Mouse (Mus musculus) midbrain, embryonic 16.5 days (tissue): ENCODE results near the gene Dapk3. TPM values are rescaled to one million over a fixed set of nuclear protein-coding genes. Genes with fewer than 3 reads are reported as not detected.
"Not testable (repeated sequence)": the region's sequence is repeated elsewhere in the genome, so short reads cannot be mapped to it uniquely, and the experiment has no call there.

Experiments used
- ATAC-seq: fragments of 200-750 bp; cut with Nextera tagmentation; 2 replicates; pipeline ENCODE4 v1.8.0; 2017; ENCODE audit warnings: moderate TSS enrichment
- H3K27ac ChIP-seq: fragments of 300-500 bp; sonication (generic); 2 replicates; pipeline ENCODE4 v1.5.1; 2014; ENCODE audit warnings: mild to moderate bottlenecking, low read length, mixed read lengths
- H3K27me3 ChIP-seq: fragments of 300-500 bp; sonication (generic); 2 replicates; pipeline ENCODE4 v1.6.1; 2014; ENCODE audit warnings: low read depth, low read length, mixed read lengths; ENCODE audit not compliant: control insufficient read depth, insufficient read depth
- H3K36me3 ChIP-seq: fragments of 300-500 bp; sonication (generic); 2 replicates; pipeline ENCODE4 v1.6.1; 2014; ENCODE audit warnings: mild to moderate bottlenecking, low read length, moderate library complexity, mixed read lengths; ENCODE audit not compliant: control insufficient read depth, insufficient read depth
- H3K4me1 ChIP-seq: fragments of 300-500 bp; sonication (generic); 2 replicates; pipeline ENCODE4 v1.6.1; 2014; ENCODE audit warnings: mild to moderate bottlenecking, low read length, mixed read lengths; ENCODE audit not compliant: control insufficient read depth, insufficient read depth
- H3K4me2 ChIP-seq: fragments of 300-500 bp; sonication (generic); 2 replicates; pipeline ENCODE4 v1.6.1; 2014; ENCODE audit warnings: mild to moderate bottlenecking, low read length, mixed read lengths
- H3K4me3 ChIP-seq: fragments of 300-500 bp; sonication (generic); 2 replicates; pipeline ENCODE4 v1.5.1; 2014; ENCODE audit warnings: low read depth, mild to moderate bottlenecking, low read length, moderate library complexity, mixed read lengths
- H3K9ac ChIP-seq: fragments of 300-500 bp; sonication (generic); 2 replicates; pipeline ENCODE4 v1.6.1; 2014; ENCODE audit warnings: low read depth, low read length, mixed read lengths
- H3K9me3 ChIP-seq: fragments of 300-500 bp; sonication (generic); replicated peaks from 2 replicates; pipeline ENCODE4 v1.6.1; 2014; ENCODE audit warnings: mild to moderate bottlenecking, low read length, mixed read lengths; ENCODE audit not compliant: control insufficient read depth, poor library complexity, severe bottlenecking
- WGBS: fragments of 180-500 bp; shearing (Covaris S2); extraction: QIAGEN DNeasy Blood & Tissue Kit; methylation state at CpG from one replicate; pipeline ENCODE4 v1.1.7; 2014; 5-methylcytosine and 5-hydroxymethylcytosine counted together
- polyA plus RNA-seq: library from polyadenylated mRNA; unstranded; fragments of >200 nt; fragmentation: Nextera tagmentation; extraction: Ambion mirVana; gene quantifications from 2 replicates; pipeline ENCODE4 v1.2.1, GENCODE M21; 2015

Dapk3 gene
- polyA plus RNA-seq, 1 experiment from 2014 or later: 58.3 TPM

- Histone ChIP-seq H3K4me1 (peaks cover 23% of the 10 kb centered on the region), H3K36me3 (peaks cover 47% of the 10 kb centered on the region)
- not testable (repeated sequence) for H3K27me3 ChIP-seq, H3K9me3 ChIP-seq, H3K9ac ChIP-seq, H3K4me3 ChIP-seq, ATAC-seq, H3K27ac ChIP-seq, H3K4me2 ChIP-seq
- 87% methylated on average over 12 of the region's 12 CpGs for WGBS
Measured at GRCm38 (mm10) chr10:81181860-81182259, 945 bp upstream of the Dapk3 start.

DNA sequence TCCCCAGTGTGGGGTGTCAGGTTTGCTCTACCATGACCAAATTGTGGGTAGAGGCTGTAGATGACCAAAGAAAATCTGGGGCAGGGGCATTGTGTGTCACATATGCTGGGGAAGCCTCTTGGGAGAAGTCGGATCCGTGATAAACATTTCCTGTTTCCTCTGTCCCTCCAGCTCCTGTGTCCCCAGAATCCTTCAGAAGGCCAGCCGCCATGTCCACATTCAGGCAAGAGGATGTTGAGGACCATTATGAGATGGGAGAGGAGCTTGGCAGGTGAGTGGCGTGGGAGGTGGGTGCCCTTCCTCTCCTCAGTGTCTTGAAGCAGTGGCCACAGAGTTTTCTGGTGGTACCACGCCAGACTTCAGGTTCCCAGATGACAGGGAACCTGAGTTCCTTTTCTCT, 1.0 kb downstream of the Dapk3 start, which contains the start of gene 4930442H23Rik:
TSS of gene 4930442H23Rik (minus strand) at position 45 of the 400 bp plus-strand sequence.
- Histone ChIP-seq H3K36me3 (peaks cover 41% of the 10 kb centered on the region), H3K9ac (peak within 1 kb of the TSS; percentile 72), H3K27ac (peak within 1 kb of the TSS; percentile 88), H3K9me3 (no peaks in the 10 kb centered on the region), H3K27me3 (no peaks in the 10 kb centered on the region), H3K4me2 (peak within 1 kb of the TSS; percentile 64), H3K4me1 (peaks cover 8% of the 10 kb centered on the region), H3K4me3 (peak within 1 kb of the TSS; percentile 51)
- 89% methylated on average over 5 of the region's 5 CpGs for WGBS
- ATAC-seq: no peak

DNA sequence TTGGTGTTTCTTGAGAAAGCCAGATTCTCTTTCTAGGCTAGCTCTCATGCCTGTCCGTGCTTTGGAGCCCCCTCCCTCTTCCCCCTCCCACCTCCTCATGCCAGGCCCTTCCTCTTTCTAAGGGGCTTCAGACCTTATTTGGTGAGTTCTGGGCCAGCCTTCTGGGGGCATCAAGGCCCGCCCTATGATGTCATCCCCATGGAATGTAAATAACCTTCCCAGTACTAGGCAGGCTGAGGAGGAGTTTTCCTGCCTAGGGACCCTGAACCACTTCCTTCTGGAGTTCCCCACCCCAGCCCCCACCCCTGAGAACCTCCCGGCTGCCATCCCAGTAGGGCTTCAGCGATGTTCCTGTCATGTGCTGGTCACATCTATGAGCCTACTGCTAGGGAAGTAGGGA, 2.0 kb downstream of the Dapk3 start:
- H3K36me3 ChIP-seq: peaks cover 33% of the 10 kb centered on the region
- H3K4me1 ChIP-seq: peaks cover 8% of the 10 kb centered on the region
- no peaks in the 10 kb centered on the region for H3K9me3 ChIP-seq
- no peak overlapping the region for H3K4me2 ChIP-seq
- H3K27me3 ChIP-seq: no peaks in the 10 kb centered on the region
- H3K4me3 ChIP-seq: no peak overlapping the region
- no peak overlapping the region for H3K27ac ChIP-seq
- H3K9ac ChIP-seq: no peak overlapping the region
- 75% methylated on average over 4 of the region's 4 CpGs for WGBS
- no peak for ATAC-seq

- Histone ChIP-seq H3K36me3 (peaks cover 24% of the 10 kb centered on the region), H3K9ac (no peak overlapping the region), H3K9me3 (no peaks in the 10 kb centered on the region), H3K4me2 (no peak overlapping the region), H3K4me3 (no peak overlapping the region), H3K4me1 (peaks cover 15% of the 10 kb centered on the region), H3K27me3 (no peaks in the 10 kb centered on the region), H3K27ac (no peak overlapping the region)
- WGBS: 92% methylated on average over 9 of the region's 9 CpGs
- no peak for ATAC-seq
Measured at GRCm38 (mm10) chr10:81187161-81187560, 4.4 kb downstream of the Dapk3 start.

DNA sequence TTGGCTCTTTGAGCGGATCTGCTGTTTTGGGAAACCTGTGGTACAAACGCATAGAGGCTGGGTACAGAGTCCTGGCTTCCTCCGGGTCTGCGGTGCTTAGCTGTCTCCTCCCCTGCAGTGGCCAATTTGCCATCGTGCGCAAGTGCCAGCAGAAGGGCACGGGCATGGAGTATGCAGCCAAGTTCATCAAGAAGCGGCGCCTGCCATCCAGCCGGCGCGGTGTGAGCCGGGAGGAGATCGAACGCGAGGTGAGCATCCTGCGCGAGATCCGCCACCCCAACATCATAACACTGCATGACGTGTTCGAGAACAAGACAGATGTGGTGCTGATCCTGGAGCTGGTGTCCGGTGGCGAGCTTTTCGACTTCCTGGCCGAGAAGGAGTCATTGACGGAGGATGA, 7.0 kb downstream of the Dapk3 start:
- 81% methylated on average over 26 of the region's 26 CpGs for WGBS

DNA sequence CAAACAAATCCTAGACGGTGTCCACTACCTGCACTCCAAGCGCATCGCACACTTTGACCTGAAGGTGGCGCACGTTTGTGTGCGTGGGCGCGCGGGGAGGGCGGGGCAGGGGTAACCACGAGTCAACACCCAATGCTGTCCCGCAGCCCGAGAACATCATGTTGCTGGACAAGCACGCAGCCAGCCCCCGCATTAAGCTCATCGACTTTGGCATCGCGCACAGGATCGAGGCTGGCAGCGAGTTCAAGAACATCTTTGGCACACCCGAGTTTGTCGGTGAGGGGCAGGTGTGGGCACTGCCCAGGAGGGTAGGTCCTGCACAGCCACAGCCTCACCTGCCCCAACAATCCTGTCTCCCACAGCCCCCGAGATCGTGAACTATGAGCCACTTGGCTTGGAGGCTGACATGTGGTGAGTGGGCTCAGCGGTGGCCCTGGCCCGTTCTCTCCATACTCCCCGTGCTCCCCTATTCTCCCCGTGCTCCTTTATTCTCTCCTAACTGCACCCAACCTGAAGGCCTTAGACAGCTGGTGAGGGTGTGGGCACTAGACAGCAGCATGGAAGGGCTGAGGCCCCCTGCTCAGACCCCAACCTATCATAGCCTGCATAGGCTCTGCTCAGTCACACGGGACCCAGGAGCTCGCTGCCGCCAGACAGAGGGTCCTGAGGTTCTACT, 7.6 kb downstream of the Dapk3 start:
- peaks cover 7% of the 10 kb centered on the region; the same call in 1 of the 2 replicates for H3K27me3 ChIP-seq
- H3K27ac ChIP-seq: no peak overlapping the region
- no peak overlapping the region for H3K4me3 ChIP-seq
- no peak for ATAC-seq
- WGBS: 71% methylated on average over 31 of the region's 31 CpGs
- no peak overlapping the region for H3K9ac ChIP-seq
- no peak overlapping the region for H3K4me2 ChIP-seq
- peaks cover 21% of the 10 kb centered on the region for H3K4me1 ChIP-seq
- no peaks in the 10 kb centered on the region for H3K9me3 ChIP-seq
- H3K36me3 ChIP-seq: peaks cover 19% of the 10 kb centered on the region

More for the DNA sequence above, 7.0 kb downstream of the Dapk3 start:
- no peak for ATAC-seq
- H3K36me3 ChIP-seq: peaks cover 19% of the 10 kb centered on the region
- H3K9me3 ChIP-seq: no peaks in the 10 kb centered on the region
- no peak overlapping the region for H3K9ac ChIP-seq
- H3K4me1 ChIP-seq: peaks cover 21% of the 10 kb centered on the region
- H3K4me3 ChIP-seq: no peak overlapping the region
- no peak overlapping the region for H3K27ac ChIP-seq
- no peak overlapping the region for H3K4me2 ChIP-seq
- H3K27me3 ChIP-seq: peaks cover 3% of the 10 kb centered on the region; the same call in 1 of the 2 replicates

- Histone ChIP-seq H3K4me3 (no peak overlapping the region), H3K9me3 (no peaks in the 10 kb centered on the region), H3K4me1 (peaks cover 21% of the 10 kb centered on the region), H3K9ac (no peak overlapping the region), H3K27me3 (peaks cover 12% of the 10 kb centered on the region), H3K27ac (no peak overlapping the region), H3K4me2 (no peak overlapping the region), H3K36me3 (peaks cover 19% of the 10 kb centered on the region)
- no peak for ATAC-seq
- WGBS: 66% methylated on average over 6 of the region's 6 CpGs
Measured at GRCm38 (mm10) chr10:81190912-81191321, 8.1 kb downstream of the Dapk3 start.

GRCm38 (mm10) chr10:81191342-81191982, 8.7 kb downstream of the Dapk3 start:
- Histone ChIP-seq H3K36me3 (peaks cover 19% of the 10 kb centered on the region), H3K4me1 (peaks cover 21% of the 10 kb centered on the region), H3K27me3 (peaks cover 16% of the 10 kb centered on the region), H3K4me2 (no peak overlapping the region), H3K27ac (peak overlapping the region; percentile 96; the same call in 1 of the 2 replicates), H3K4me3 (no peak overlapping the region), H3K9ac (0 out of 2 replicates have a peak overlapping the region, but pooled peaks have one; percentile 6), H3K9me3 (no peaks in the 10 kb centered on the region)
- WGBS: 90% methylated on average over 18 of the region's 18 CpGs
- no peak for ATAC-seq
